Mouse (Mus musculus) erythroblast, embryonic 14.5 days (primary cell): ENCODE data around the gene Ttll3.

Experiments used
- GATA1 ChIP-seq: IDR thresholded peaks from 2 replicates; pipeline ENCODE4 v1.6.1; 2012; ENCODE audit warnings: low read length, inconsistent platforms, mixed read lengths
- TAL1 ChIP-seq: IDR thresholded peaks from 3 replicates; pipeline ENCODE4 v1.6.1; 2012; ENCODE audit warnings: low read length, inconsistent platforms, mixed read lengths

DNA sequence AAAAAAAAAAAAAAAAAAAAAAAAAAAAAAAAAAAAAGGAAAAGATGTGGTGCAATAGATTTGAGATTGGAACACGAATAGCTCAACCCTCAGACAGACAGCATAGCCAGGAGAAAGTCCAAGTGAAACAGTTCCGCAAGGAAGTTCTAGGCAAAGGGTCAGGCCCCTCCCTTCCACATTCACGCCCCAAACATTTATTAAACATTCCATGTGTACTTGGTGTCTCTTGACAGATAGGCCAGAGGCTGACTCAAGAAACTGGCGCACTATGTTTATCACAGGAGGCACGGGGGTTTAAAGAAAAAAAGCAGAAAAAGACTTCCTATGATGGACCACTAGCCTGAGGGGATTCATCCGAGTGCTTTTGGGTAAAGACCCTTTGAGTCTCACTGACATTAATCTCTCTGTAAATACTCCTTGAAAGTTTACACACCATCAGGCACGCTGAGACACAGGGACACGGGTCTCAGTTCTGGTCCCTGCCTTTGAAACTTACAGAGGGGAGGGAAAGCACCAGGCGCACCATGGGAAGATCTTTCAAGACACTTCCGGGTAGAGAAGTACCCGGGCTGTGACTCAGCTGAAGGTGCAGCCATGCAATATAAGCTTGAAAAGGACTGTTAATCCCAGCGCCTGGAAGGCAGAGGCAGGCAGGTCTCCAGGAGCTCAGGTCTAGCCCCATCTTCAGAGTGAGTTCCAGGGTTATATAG, 49.8 kb downstream of the Ttll3 start:
- TF ChIP-seq GATA1 (no peak), TAL1 (no peak; the same call in 2 of the 3 replicates)
